Mouse (Mus musculus) left cerebral cortex, adult 9 months (tissue): ENCODE results near the gene Alox12.
A peak's percentile ranks its signal among the peaks of the same experiment; 100 is the strongest.

ENCODE experiments used
- DNase-seq, 2 experiments: peaks; one replicate each; pipeline ENCODE4 v3.0.0; 2022; ENCODE audit warnings: low spot score in 2 of 2

The Alox12 gene

GRCm38 (mm10) chr11:70254931-70255531 lies at the start of gene Alox12:
TSS of gene Alox12 (minus strand) at chr11:70255353.
- no peak for DNase-seq

GRCm38 (mm10) chr11:70302293-70302692 lies 47.1 kb upstream of the Alox12 start:
- no peak for DNase-seq

GRCm38 (mm10) chr11:70297836-70298454 lies 42.8 kb upstream of the Alox12 start:
- no peak for DNase-seq

- no peak for DNase-seq
Observed at GRCm38 (mm10) chr11:70297405-70297804, 42.3 kb upstream of the Alox12 start.

GRCm38 (mm10) chr11:70293881-70294280 lies 38.7 kb upstream of the Alox12 start:
- peak in 1 of 2 experiments; percentile 31 for DNase-seq

- no peak for DNase-seq
Observed at GRCm38 (mm10) chr11:70291235-70291634, 36.1 kb upstream of the Alox12 start.

- peak in 1 of 2 experiments; percentile 19 for DNase-seq
Observed at GRCm38 (mm10) chr11:70289236-70289635, 34.1 kb upstream of the Alox12 start.

- no peak for DNase-seq
Observed at GRCm38 (mm10) chr11:70288102-70288501, 32.9 kb upstream of the Alox12 start.

GRCm38 (mm10) chr11:70285686-70286085 lies 30.5 kb upstream of the Alox12 start:
- no peak for DNase-seq

- DNase-seq: no peak
Observed at GRCm38 (mm10) chr11:70284757-70285156, 29.6 kb upstream of the Alox12 start.

- no peak for DNase-seq
Observed at GRCm38 (mm10) chr11:70283666-70284065, 28.5 kb upstream of the Alox12 start.

- DNase-seq: peak in 1 of 2 experiments; percentile 13
Observed at GRCm38 (mm10) chr11:70280441-70280840, 25.3 kb upstream of the Alox12 start.

- DNase-seq: no peak
Observed at GRCm38 (mm10) chr11:70278961-70279360, 23.8 kb upstream of the Alox12 start.

- no peak for DNase-seq
Observed at GRCm38 (mm10) chr11:70271641-70272040, 16.5 kb upstream of the Alox12 start.

- no peak for DNase-seq
Observed at GRCm38 (mm10) chr11:70266405-70266804, 11.3 kb upstream of the Alox12 start.

GRCm38 (mm10) chr11:70265819-70266218 lies 10.7 kb upstream of the Alox12 start:
- DNase-seq: no peak

GRCm38 (mm10) chr11:70265252-70265651 lies 10.1 kb upstream of the Alox12 start:
- no peak for DNase-seq

- DNase-seq: no peak
Observed at GRCm38 (mm10) chr11:70259035-70259434, 3.9 kb upstream of the Alox12 start.

- no peak for DNase-seq
Observed at GRCm38 (mm10) chr11:70254337-70254736, 816 bp downstream of the Alox12 start.

GRCm38 (mm10) chr11:70251853-70252252 lies 3.3 kb downstream of the Alox12 start:
- DNase-seq: no peak

- DNase-seq: no peak
Observed at GRCm38 (mm10) chr11:70250150-70250549, 5.0 kb downstream of the Alox12 start.

GRCm38 (mm10) chr11:70247136-70247845 lies 7.9 kb downstream of the Alox12 start:
- DNase-seq: peak in 1 of 2 experiments; percentile 74

- no peak for DNase-seq
Observed at GRCm38 (mm10) chr11:70242591-70242990, 12.6 kb downstream of the Alox12 start.
